ENCODE assay signal across 10 mouse cellular contexts in genomic region chr19:23478895-23479596, GRCm38 (mm10). TPM values are rescaled to one million over a fixed set of nuclear protein-coding genes. Genes with fewer than 3 reads are reported as not detected.
DNase-seq lines count a peak whose midpoint lies in the region; ATAC-seq and TF ChIP-seq lines count a peak whose summit lies in the region.
"Had no signal": no experiment of that assay in that cellular context is flagged by ENCODE, and none has a peak within 500 bp of the region (broad histone marks: within the 10 kb centered on the region; RNA-seq: fewer than 3 reads in every experiment).

No protein-coding gene starts in this region.

- ATAC-seq in kidney, postnatal 0 days (replicated peaks; ENCODE audit: low FRiP score, low read depth), result no peak

- H3K27me3 ChIP-seq in kidney, postnatal 0 days (ENCODE audit: insufficient read depth, low read length), result no peaks in the 10 kb centered on the region
- H3K27me3 ChIP-seq: heart, embryonic 13.5 days had no signal

- H3K4me3 ChIP-seq in kidney, postnatal 0 days (replicated peaks; ENCODE audit: low read depth, low read length), result no peak overlapping the region
- H3K4me3 ChIP-seq: heart, embryonic 13.5 days had no signal

- WGBS in kidney, postnatal 0 days, result 23% methylated on average over 10 of the region's 10 CpGs

- no peaks in the 10 kb centered on the region for H3K36me3 ChIP-seq in kidney, postnatal 0 days (ENCODE audit: insufficient read depth, low read length)
- H3K36me3 ChIP-seq: heart, embryonic 13.5 days had no signal

- no peak overlapping the region for H3K27ac ChIP-seq in kidney, postnatal 0 days
- H3K27ac ChIP-seq: heart, embryonic 13.5 days had no signal

- DNase-seq in gastrocnemius, postnatal 10 days, result peak; percentile 50
- DNase-seq in gastrocnemius, adult 8-10 months (ENCODE audit: low spot score in 2 of 2), result no peak
- DNase-seq in ovary, postnatal 36 days (ENCODE audit: low spot score), result peak; percentile 24
- no peak for DNase-seq in ovary, postnatal 10 days (ENCODE audit: low spot score)
- DNase-seq in cerebellum, postnatal 14 days, result peak; percentile 59 to 79
- DNase-seq in kidney, postnatal 0 days (ENCODE audit: low spot score), result peak; percentile 49
- DNase-seq in thymus, postnatal 14 days, result peak; percentile 24
- no peak for DNase-seq in frontal cortex, adult 2 months (ENCODE audit: extremely low spot score in 1 of 2, low spot score in 1 of 2)

- H3K4me2 ChIP-seq in kidney, postnatal 0 days (ENCODE audit: low read length), result no peak overlapping the region
- H3K4me2 ChIP-seq: heart, embryonic 13.5 days had no signal

- H3K9me3 ChIP-seq in kidney, postnatal 0 days (replicated peaks; ENCODE audit: low read length), result no peaks in the 10 kb centered on the region
- H3K9me3 ChIP-seq: heart, embryonic 13.5 days had no signal

- no peak overlapping the region for H3K9ac ChIP-seq in kidney, postnatal 0 days (ENCODE audit: low read depth, low read length)
- H3K9ac ChIP-seq: heart, embryonic 13.5 days had no signal

- no peaks in the 10 kb centered on the region for H3K4me1 ChIP-seq in kidney, postnatal 0 days (replicated peaks; ENCODE audit: insufficient read depth, low read length)
- H3K4me1 ChIP-seq: heart, embryonic 13.5 days had no signal

- TF ChIP-seq CTCF in kidney, postnatal 0 days (IDR thresholded peaks at IDR 0.05; ENCODE audit: low read depth), result peak; percentile 68

RNA-seq across cellular contexts. Expression of gene Mamdc2, which starts 30.8 kb away (rescaled TPM):
- total RNA-seq in gastrocnemius, postnatal 10 days (2021), result 1 to 10 TPM; 2.3 to 5.3 TPM
- 1 to 10 TPM in 3 of 4 experiments, under 1 TPM in 1; 0.99 to 1.9 (median 1.2) TPM for total RNA-seq in gastrocnemius, adult 8-10 months (2022)
- polyA plus RNA-seq in kidney, postnatal 0 days (2015; fragmentation: Nextera tagmentation; extraction: Ambion mirVana), result 2.6 and 2.7 TPM in 2 replicates
- 0.84 and 1.0 TPM in 2 replicates for polyA plus RNA-seq in frontal cortex, adult 2 months (2012; rRNA removed)
- total RNA-seq: MEL had no signal

Comparison
In these comparisons a context has a peak if more than half of its experiments do, and no peak if none do; other contexts are left out.
1. DNase-seq: peak in gastrocnemius, postnatal 10 days (single experiment), ovary, postnatal 36 days (single experiment), cerebellum, postnatal 14 days (2 of 2), kidney, postnatal 0 days (single experiment) and thymus, postnatal 14 days (single experiment); none in gastrocnemius, adult 8-10 months (0 of 2), ovary, postnatal 10 days (single experiment) and frontal cortex, adult 2 months (0 of 2).